11 mouse cellular contexts compared by ENCODE assay signal in genomic region chr9:55025534-55026274, GRCm38 (mm10). TPM values are rescaled to one million over a fixed set of nuclear protein-coding genes. Genes with fewer than 3 reads are reported as not detected.
A peak's percentile ranks its signal among the peaks of the same experiment; 100 is the strongest.
DNase-seq lines count a peak whose midpoint lies in the region; ATAC-seq and TF ChIP-seq lines count a peak whose summit lies in the region.
"Had no signal": no experiment of that assay in that cellular context is flagged by ENCODE, and none has a peak within 500 bp of the region (broad histone marks: within the 10 kb centered on the region; RNA-seq: fewer than 3 reads in every experiment).

No protein-coding gene starts in this region.

- H3K9ac ChIP-seq in kidney, embryonic 16.5 days (replicated peaks; ENCODE audit: low read length): 0 out of 2 replicates have a peak overlapping the region, but pooled peaks have one; percentile 16
- peak overlapping the region; percentile 42; the same call in 1 of the 2 replicates for H3K9ac ChIP-seq in embryonic facial prominence, embryonic 12.5 days
- peak overlapping the region; percentile 59 for H3K9ac ChIP-seq in hindbrain, postnatal 0 days (replicated peaks; ENCODE audit: low read length)
- H3K9ac ChIP-seq in neural tube, embryonic 12.5 days: peak overlapping the region; percentile 70

- peaks cover 48% of the 10 kb centered on the region for H3K27me3 ChIP-seq in kidney, embryonic 16.5 days (ENCODE audit: insufficient read depth, low read length)
- peaks cover 40% of the 10 kb centered on the region for H3K27me3 ChIP-seq in embryonic facial prominence, embryonic 12.5 days
- H3K27me3 ChIP-seq in hindbrain, postnatal 0 days (ENCODE audit: insufficient read depth, low read length): 0 out of 2 replicates have a peak, but pooled peaks cover 8% of the 10 kb centered on the region
- peaks cover 29% of the 10 kb centered on the region for H3K27me3 ChIP-seq in neural tube, embryonic 12.5 days (replicated peaks)

- no peak for DNase-seq in kidney, postnatal 25 days
- DNase-seq in hindbrain, postnatal 0 days (ENCODE audit: low spot score): peak; percentile 40
- DNase-seq in urinary bladder, postnatal 25 days (ENCODE audit: low spot score): no peak
- no peak for DNase-seq in layer of hippocampus, adult 11-12 months (ENCODE audit: low spot score)
- DNase-seq in left cerebral cortex, postnatal 10 days (ENCODE audit: extremely low spot score in 1 of 2, low spot score in 2 of 2): no peak
- DNase-seq: heart, postnatal 36 days had no signal

- H3K36me3 ChIP-seq in kidney, embryonic 16.5 days (ENCODE audit: insufficient read depth, low read length): no peaks in the 10 kb centered on the region
- no peaks in the 10 kb centered on the region for H3K36me3 ChIP-seq in embryonic facial prominence, embryonic 12.5 days
- no peaks in the 10 kb centered on the region for H3K36me3 ChIP-seq in hindbrain, postnatal 0 days (ENCODE audit: insufficient read depth, low read length)
- no peaks in the 10 kb centered on the region for H3K36me3 ChIP-seq in neural tube, embryonic 12.5 days

- no peaks in the 10 kb centered on the region for H3K9me3 ChIP-seq in kidney, embryonic 16.5 days (ENCODE audit: low read length)
- H3K9me3 ChIP-seq in embryonic facial prominence, embryonic 12.5 days: no peaks in the 10 kb centered on the region
- H3K9me3 ChIP-seq in hindbrain, postnatal 0 days (ENCODE audit: low read length): no peaks in the 10 kb centered on the region
- H3K9me3 ChIP-seq in neural tube, embryonic 12.5 days: no peaks in the 10 kb centered on the region

- ATAC-seq in kidney, embryonic 16.5 days (ENCODE audit: low FRiP score, low TSS enrichment): 0 out of 2 replicates have a peak, but pooled peaks have one; percentile 16
- no peak for ATAC-seq in embryonic facial prominence, embryonic 12.5 days (ENCODE audit: insufficient number of reproducible peaks, insufficient read depth, low FRiP score, low TSS enrichment)
- 0 out of 2 replicates have a peak, but pooled peaks have one; percentile 14 for ATAC-seq in hindbrain, postnatal 0 days
- ATAC-seq in neural tube, embryonic 12.5 days (ENCODE audit: low FRiP score, low read depth): peak; percentile 67

- peak overlapping the region; percentile 53 for H3K4me2 ChIP-seq in kidney, embryonic 16.5 days (replicated peaks; ENCODE audit: low read depth, low read length)
- peak overlapping the region; percentile 74 for H3K4me2 ChIP-seq in embryonic facial prominence, embryonic 12.5 days (replicated peaks)
- H3K4me2 ChIP-seq in hindbrain, postnatal 0 days (ENCODE audit: low read depth, low read length): peak overlapping the region; percentile 60
- H3K4me2 ChIP-seq in neural tube, embryonic 12.5 days (replicated peaks): peak overlapping the region; percentile 72

- H3K4me3 ChIP-seq in kidney, embryonic 16.5 days (ENCODE audit: low read length): peak overlapping the region; percentile 37
- H3K4me3 ChIP-seq in embryonic facial prominence, embryonic 12.5 days: peak overlapping the region; percentile 42
- peak overlapping the region; percentile 46 for H3K4me3 ChIP-seq in hindbrain, postnatal 0 days (ENCODE audit: low read length)
- peak overlapping the region; percentile 54 for H3K4me3 ChIP-seq in neural tube, embryonic 12.5 days

- no peak for TF ChIP-seq CTCF in hindbrain, postnatal 0 days (IDR thresholded peaks at IDR 0.05; ENCODE audit: low read depth)

- peaks cover 10% of the 10 kb centered on the region for H3K4me1 ChIP-seq in kidney, embryonic 16.5 days (ENCODE audit: insufficient read depth, low read length)
- H3K4me1 ChIP-seq in embryonic facial prominence, embryonic 12.5 days: peaks cover 14% of the 10 kb centered on the region; the same call in 1 of the 2 replicates
- H3K4me1 ChIP-seq in hindbrain, postnatal 0 days (ENCODE audit: insufficient read depth, low read length): no peaks in the 10 kb centered on the region
- H3K4me1 ChIP-seq in neural tube, embryonic 12.5 days: no peaks in the 10 kb centered on the region; the same call in 1 of the 2 replicates

- no peak overlapping the region for H3K27ac ChIP-seq in kidney, embryonic 16.5 days (ENCODE audit: low read length)
- H3K27ac ChIP-seq in embryonic facial prominence, embryonic 12.5 days: no peak overlapping the region
- H3K27ac ChIP-seq in hindbrain, postnatal 0 days: peak overlapping the region; percentile 56
- H3K27ac ChIP-seq in neural tube, embryonic 12.5 days: peak overlapping the region; percentile 15; the same call in 1 of the 2 replicates

- intact Hi-C loops in left cerebral cortex, postnatal 10 days (cut with DNase I): no loop called here

- WGBS in kidney, embryonic 16.5 days: 9% methylated on average over 38 of the region's 38 CpGs
- 10% methylated on average over 38 of the region's 38 CpGs for WGBS in embryonic facial prominence, embryonic 12.5 days
- 6% methylated on average over 38 of the region's 38 CpGs for WGBS in hindbrain, postnatal 0 days
- WGBS in neural tube, embryonic 12.5 days: 8% methylated on average over 38 of the region's 38 CpGs

RNA-seq across cellular contexts. Expression of gene Chrna3, which starts 0.7 kb away (rescaled TPM):
- 0.57 and 1.0 TPM in 2 replicates for polyA plus RNA-seq in kidney, embryonic 16.5 days (2015; fragmentation: Nextera tagmentation; extraction: Ambion mirVana)
- 2.8 and 2.9 TPM in 2 replicates for polyA plus RNA-seq in embryonic facial prominence, embryonic 12.5 days (2016; fragmentation: Nextera tagmentation; extraction: Ambion mirVana)
- total RNA-seq in hindbrain, postnatal 0 days (2014; rRNA removed): 5.6 and 7.5 TPM in 2 replicates
- polyA plus RNA-seq in hindbrain, postnatal 0 days (2015; fragmentation: Nextera tagmentation; extraction: Ambion mirVana): 14.6 and 15.8 TPM in 2 replicates
- 29.9 and 30.7 TPM in 2 replicates for polyA plus RNA-seq in neural tube, embryonic 12.5 days (2016; fragmentation: Nextera tagmentation; extraction: Ambion mirVana)
- 1 to 10 TPM; 3.2 to 3.7 TPM for total RNA-seq in left cerebral cortex, postnatal 10 days (2021)
- total RNA-seq: heart, postnatal 36 days; megakaryocyte-erythroid progenitor cell, adult 5-6 weeks; MEL had no signal

RNA-seq across cellular contexts. Expression of gene Chrnb4, which starts 22.9 kb away (rescaled TPM):
- polyA plus RNA-seq in kidney, embryonic 16.5 days (2015; fragmentation: Nextera tagmentation; extraction: Ambion mirVana): 2.9 and 3.8 TPM in 2 replicates
- 0.76 and 0.92 TPM in 2 replicates for polyA plus RNA-seq in embryonic facial prominence, embryonic 12.5 days (2016; fragmentation: Nextera tagmentation; extraction: Ambion mirVana)
- total RNA-seq in hindbrain, postnatal 0 days (2014; rRNA removed): 2.6 and 3.1 TPM in 2 replicates
- 2.2 and 2.4 TPM in 2 replicates for polyA plus RNA-seq in hindbrain, postnatal 0 days (2015; fragmentation: Nextera tagmentation; extraction: Ambion mirVana)
- 2.7 and 3.7 TPM in 2 replicates for polyA plus RNA-seq in neural tube, embryonic 12.5 days (2016; fragmentation: Nextera tagmentation; extraction: Ambion mirVana)
- total RNA-seq in left cerebral cortex, postnatal 10 days (2021): under 1 TPM in 1 of 2 experiments, not detected in 1; 0.15 TPM
- total RNA-seq: megakaryocyte-erythroid progenitor cell, adult 5-6 weeks; MEL had no signal

RNA-seq across cellular contexts. Expression of gene Chrna5, which starts 45.0 kb away (rescaled TPM):
- 0.40 and 0.91 TPM in 2 replicates for polyA plus RNA-seq in kidney, embryonic 16.5 days (2015; fragmentation: Nextera tagmentation; extraction: Ambion mirVana)
- 1.4 and 1.5 TPM in 2 replicates for polyA plus RNA-seq in embryonic facial prominence, embryonic 12.5 days (2016; fragmentation: Nextera tagmentation; extraction: Ambion mirVana)
- total RNA-seq in hindbrain, postnatal 0 days (2014; rRNA removed): 3.6 and 4.8 TPM in 2 replicates
- 2.4 and 2.8 TPM in 2 replicates for polyA plus RNA-seq in hindbrain, postnatal 0 days (2015; fragmentation: Nextera tagmentation; extraction: Ambion mirVana)
- polyA plus RNA-seq in neural tube, embryonic 12.5 days (2016; fragmentation: Nextera tagmentation; extraction: Ambion mirVana): 6.3 and 6.8 TPM in 2 replicates
- 1 to 10 TPM; 5.3 TPM for total RNA-seq in left cerebral cortex, postnatal 10 days (2021)
- total RNA-seq: megakaryocyte-erythroid progenitor cell, adult 5-6 weeks; MEL had no signal

Comparison
In these comparisons a context has a peak if more than half of its experiments do, and no peak if none do; other contexts are left out.
1. H3K27ac ChIP-seq: peak in hindbrain, postnatal 0 days (single experiment) and neural tube, embryonic 12.5 days (single experiment); none in kidney, embryonic 16.5 days (single experiment) and embryonic facial prominence, embryonic 12.5 days (single experiment).
2. H3K9ac ChIP-seq: peak in every context shown above with its lines; median percentile 70 in neural tube, embryonic 12.5 days; 59 in hindbrain, postnatal 0 days; 42 in embryonic facial prominence, embryonic 12.5 days; 16 in kidney, embryonic 16.5 days.
3. Peak in every context shown above with its lines, with median percentiles within 50 percentile points of each other: H3K4me2 ChIP-seq and H3K4me3 ChIP-seq.